Mouse (Mus musculus) gastrocnemius, adult 18-20 months (tissue): ENCODE data around the gene Mamstr. TPM values are rescaled to one million over a fixed set of nuclear protein-coding genes. Genes with fewer than 3 reads are reported as not detected.
A peak's percentile ranks its signal among the peaks of the same experiment; 100 is the strongest.

Experiments used
- DNase-seq: peaks from one replicate; pipeline ENCODE4 v3.0.0; 2021; ENCODE audit warnings: low spot score
- long read RNA-seq, 2 experiments: library from polyadenylated mRNA; stranded (forward); transcript quantifications; one replicate each; pipeline ENCODE4 v2.0.0; 2021
- total RNA-seq, 2 experiments: library from RNA; stranded (reverse); gene quantifications; 2 replicates each; pipeline ENCODE4 v1.2.3; 2021

The Mamstr gene
- 10 to 100 TPM; 17.6 to 18.7 TPM for total RNA-seq
- long read RNA-seq, experiment 1, partial matches to known transcripts, result 2 of 7 reads
- long read RNA-seq, experiment 1, other reads (novel, unspliced or antisense), result 1 of 7 reads
- long read RNA-seq, experiment 2, partial matches to known transcripts, result 5 of 12 reads
- long read RNA-seq, experiment 2, other reads (novel, unspliced or antisense), result 2 of 12 reads

- peak; percentile 87 for DNase-seq
Measured at GRCm38 (mm10) chr7:45639561-45640027, at the start of gene Mamstr. Gene Mamstr, plus strand, starts transcription at chr7:45639977.

GRCm38 (mm10) chr7:45590874-45591273, 48.9 kb upstream of the Mamstr start:
- DNase-seq, result no peak

GRCm38 (mm10) chr7:45591880-45592279, 47.9 kb upstream of the Mamstr start:
- DNase-seq, result no peak

GRCm38 (mm10) chr7:45593118-45593815, 46.5 kb upstream of the Mamstr start:
- DNase-seq, result peak; percentile 86

- DNase-seq, result no peak
Measured at GRCm38 (mm10) chr7:45595176-45595575, 44.6 kb upstream of the Mamstr start.

GRCm38 (mm10) chr7:45596107-45596506, 43.7 kb upstream of the Mamstr start:
- DNase-seq, result no peak

- no peak for DNase-seq
Measured at GRCm38 (mm10) chr7:45597013-45597412, 42.8 kb upstream of the Mamstr start.

GRCm38 (mm10) chr7:45597527-45597926, 42.2 kb upstream of the Mamstr start:
- DNase-seq, result no peak

GRCm38 (mm10) chr7:45598960-45599879, 40.6 kb upstream of the Mamstr start:
- DNase-seq, result no peak

GRCm38 (mm10) chr7:45605704-45606289, 34.0 kb upstream of the Mamstr start:
- no peak for DNase-seq

GRCm38 (mm10) chr7:45609511-45609910, 30.3 kb upstream of the Mamstr start:
- no peak for DNase-seq

GRCm38 (mm10) chr7:45616277-45616676, 23.5 kb upstream of the Mamstr start:
- peak; percentile 39 for DNase-seq

- no peak for DNase-seq
Measured at GRCm38 (mm10) chr7:45617042-45617695, 22.6 kb upstream of the Mamstr start, which contains the start of gene Fut1. Gene Fut1, plus strand, starts transcription at chr7:45617289.

GRCm38 (mm10) chr7:45618316-45618715, 21.5 kb upstream of the Mamstr start:
- DNase-seq, result no peak

- no peak for DNase-seq
Measured at GRCm38 (mm10) chr7:45619592-45619991, 20.2 kb upstream of the Mamstr start.

GRCm38 (mm10) chr7:45621443-45621842, 18.3 kb upstream of the Mamstr start, which contains the start of gene Izumo1:
Gene Izumo1, plus strand, starts transcription at chr7:45621811.
- DNase-seq, result no peak

- DNase-seq, result no peak
Measured at GRCm38 (mm10) chr7:45623507-45623906, 16.3 kb upstream of the Mamstr start.

GRCm38 (mm10) chr7:45624718-45625117, 15.1 kb upstream of the Mamstr start:
- no peak for DNase-seq

- no peak for DNase-seq
Measured at GRCm38 (mm10) chr7:45625481-45625880, 14.3 kb upstream of the Mamstr start.

GRCm38 (mm10) chr7:45626571-45627076, 13.2 kb upstream of the Mamstr start:
- DNase-seq, result no peak

GRCm38 (mm10) chr7:45627261-45627660, 12.5 kb upstream of the Mamstr start, which contains the start of gene Rasip1:
Gene Rasip1, plus strand, starts transcription at chr7:45627488.
- DNase-seq, result peak; percentile 27
